Mouse (Mus musculus) brain, adult 2 months (tissue): ENCODE results near the gene Fgfr2.

Experiments
- DNase-seq: peaks from one replicate; pipeline ENCODE4 v3.0.0; 2011; ENCODE audit warnings: low read depth, low spot score

The Fgfr2 gene

GRCm38 (mm10) chr7:132756325-132756724, 366.8 kb downstream of the Fgfr2 start:
- no peak for DNase-seq

DNA sequence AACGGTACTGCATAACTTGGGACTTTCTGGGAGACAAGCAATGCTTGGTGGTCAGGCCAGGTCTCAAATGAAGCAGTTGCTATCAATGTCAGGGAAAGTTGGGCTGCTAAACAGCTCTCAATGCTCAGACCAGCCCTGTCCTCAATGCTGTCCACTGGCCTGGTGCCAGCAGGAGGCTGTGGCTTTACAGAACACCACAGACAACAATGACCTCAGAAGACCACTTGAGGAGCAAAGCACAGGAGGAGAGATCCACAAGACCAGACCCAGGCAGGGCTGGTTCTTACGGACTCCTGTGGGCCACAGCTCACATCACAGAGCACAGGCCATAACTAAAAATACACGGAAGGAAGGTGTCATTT, 368.8 kb downstream of the Fgfr2 start:
- no peak for DNase-seq

DNA sequence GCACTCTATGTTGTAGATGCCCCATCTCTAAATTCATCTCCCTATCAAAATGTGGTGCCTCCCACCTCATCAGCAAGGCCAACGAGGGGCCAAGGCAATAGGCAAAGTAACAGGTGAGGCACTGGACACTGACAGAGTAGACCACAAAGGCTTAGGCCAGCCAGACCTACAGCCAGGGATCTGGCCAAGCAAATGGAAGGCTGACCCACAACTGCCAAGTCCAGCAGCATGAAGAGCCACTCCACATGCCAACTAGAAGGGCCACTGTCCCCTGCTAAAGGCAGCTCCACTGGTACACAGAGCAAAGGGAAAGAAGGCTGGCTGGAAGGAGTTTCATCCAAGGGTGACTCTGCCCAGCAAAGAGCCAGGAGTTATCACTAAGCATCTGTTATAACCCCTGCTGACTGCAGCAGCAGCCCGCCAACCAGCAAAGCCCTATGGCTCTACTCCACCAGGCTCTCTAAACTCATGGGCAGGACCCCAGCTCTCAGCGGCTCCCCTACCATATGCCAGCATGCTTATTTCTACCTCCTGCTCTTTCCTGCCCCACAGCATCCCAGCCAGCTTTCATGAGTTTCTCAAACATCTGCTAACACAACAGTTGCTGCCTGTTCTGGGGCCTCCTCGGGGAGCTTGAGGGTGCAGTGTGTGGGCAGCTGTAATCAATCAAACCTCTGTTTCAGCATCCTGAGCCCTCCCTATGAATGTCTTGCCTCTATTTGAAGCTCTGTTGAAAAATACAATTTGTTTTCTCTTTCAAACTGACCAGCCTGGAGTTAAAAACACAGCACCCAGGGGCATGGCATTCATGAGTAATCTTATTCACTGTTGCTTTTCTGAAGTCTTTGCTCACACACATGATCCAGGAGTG, 369.4 kb downstream of the Fgfr2 start:
- peak; percentile 69 for DNase-seq

GRCm38 (mm10) chr7:132751716-132752115, 371.4 kb downstream of the Fgfr2 start:
- peak; percentile 56 for DNase-seq

DNA sequence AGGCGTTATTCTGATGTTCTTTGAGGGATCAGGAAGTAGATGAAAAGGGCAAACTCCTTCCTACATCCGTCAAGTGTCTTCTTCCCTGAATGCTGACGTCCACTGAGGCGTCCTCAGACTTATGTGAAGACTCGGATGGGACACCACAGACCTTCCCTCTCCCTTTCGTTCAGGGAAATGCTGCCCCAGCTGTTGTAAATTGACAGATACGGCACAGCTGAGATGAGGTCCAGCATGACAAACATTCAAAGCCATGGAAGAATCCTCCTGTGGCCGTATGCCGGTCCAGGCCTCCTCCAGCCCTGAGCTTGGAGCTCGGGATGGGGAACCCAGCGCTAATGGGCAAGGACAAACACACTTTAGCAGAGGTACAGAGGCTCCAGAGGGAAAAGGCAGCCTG, 373.6 kb downstream of the Fgfr2 start:
- no peak for DNase-seq

DNA sequence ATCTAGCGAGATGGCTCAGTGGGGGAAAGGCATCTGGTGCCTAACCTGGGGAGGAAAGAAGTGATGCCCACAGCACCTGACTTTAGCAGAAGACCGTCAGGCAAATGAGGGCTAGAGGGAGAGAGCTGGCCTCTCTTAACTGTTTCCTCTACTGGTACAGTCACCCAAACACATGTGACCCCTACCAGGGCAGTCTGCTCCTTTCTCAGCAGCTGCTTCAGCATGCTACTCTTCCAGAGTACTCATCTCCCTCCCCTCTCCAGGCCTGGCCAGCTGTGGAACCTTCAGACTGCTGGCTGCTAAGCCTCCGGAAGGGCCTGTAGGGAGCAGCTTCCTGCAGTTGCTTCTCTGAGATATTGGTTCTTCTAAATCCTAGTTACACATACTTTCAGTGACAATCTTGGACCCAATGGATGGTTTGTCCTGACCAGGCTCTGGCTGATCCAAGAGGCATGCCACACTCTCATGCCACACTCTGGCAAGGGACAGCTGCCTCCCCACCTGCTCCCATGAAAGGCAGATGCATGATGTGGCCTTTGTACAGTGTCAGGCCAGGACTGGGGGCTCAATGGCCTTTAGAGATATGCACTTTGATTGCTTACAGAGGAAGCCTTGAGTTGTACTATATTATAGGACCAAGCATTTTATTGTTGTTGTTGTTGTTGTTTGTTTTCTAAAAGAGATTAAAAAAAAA, 374.9 kb downstream of the Fgfr2 start:
- no peak for DNase-seq

- DNase-seq, result peak; percentile 83
These were observed 376.1 kb downstream of the Fgfr2 start for GRCm38 (mm10) chr7:132747096-132747495.

- DNase-seq, result peak; percentile 67
These were observed 380.2 kb downstream of the Fgfr2 start for GRCm38 (mm10) chr7:132742912-132743311.

DNA sequence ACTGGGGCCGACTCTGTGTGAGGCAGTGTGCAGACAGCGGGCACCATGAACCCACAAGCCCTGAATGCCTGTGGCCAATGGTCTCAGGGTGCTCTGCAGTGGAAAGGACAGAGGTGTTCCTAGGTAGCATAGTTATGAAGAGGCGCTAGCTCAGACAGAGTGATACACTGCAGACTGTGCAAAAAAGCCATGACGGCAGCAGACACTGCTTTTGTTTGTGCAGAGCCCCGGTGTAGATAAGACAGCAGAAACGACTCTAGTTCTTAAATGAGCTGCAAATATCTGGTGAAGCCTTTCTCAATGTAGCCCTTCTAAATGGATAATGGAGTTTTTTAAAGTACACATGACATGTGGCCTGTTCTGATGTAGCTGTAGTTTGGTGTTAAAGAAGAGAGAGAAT, 383.3 kb downstream of the Fgfr2 start:
- no peak for DNase-seq

DNA sequence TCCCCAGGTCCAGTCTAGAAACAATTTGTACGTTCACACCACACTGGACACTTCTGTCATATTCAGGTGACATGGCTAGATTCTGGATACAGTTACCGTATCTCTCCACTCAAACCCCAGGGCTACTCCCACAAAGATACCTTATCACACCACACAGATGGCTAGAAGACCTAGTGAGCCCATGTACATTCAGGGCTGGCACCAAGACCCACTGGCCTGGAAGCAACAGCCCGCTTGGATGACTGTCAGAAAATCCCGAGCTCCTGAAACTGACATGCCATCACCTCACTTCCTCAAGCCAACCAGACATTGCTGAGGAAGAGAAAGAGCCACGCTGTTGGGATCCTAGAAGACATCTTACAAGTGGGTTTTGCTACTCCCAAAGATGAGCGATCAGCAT, 384.3 kb downstream of the Fgfr2 start:
- peak; percentile 85 for DNase-seq

GRCm38 (mm10) chr7:132736099-132736862, 386.9 kb downstream of the Fgfr2 start:
- peak; percentile 91 for DNase-seq

DNA sequence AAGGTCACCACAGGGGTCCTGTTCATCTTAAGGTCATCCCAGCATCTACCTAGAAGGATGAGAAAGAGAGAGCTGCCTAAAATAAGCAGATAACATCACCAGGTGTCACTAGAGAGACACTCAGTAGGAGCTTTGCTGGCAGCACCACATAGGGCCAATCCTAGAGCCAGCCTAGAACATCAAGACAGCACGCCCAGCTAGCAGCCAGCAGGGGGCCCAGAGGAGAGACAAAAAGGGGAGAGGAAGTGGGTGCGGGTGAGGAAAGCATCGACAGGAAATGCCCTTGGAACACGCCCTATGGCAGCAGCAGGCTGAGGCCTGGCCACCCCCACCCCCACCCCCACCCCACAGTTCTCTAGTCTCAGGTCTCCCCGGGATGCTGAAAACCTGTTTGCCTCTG, 388.0 kb downstream of the Fgfr2 start:
- DNase-seq, result peak; percentile 59

- DNase-seq, result no peak
These were observed 388.9 kb downstream of the Fgfr2 start for GRCm38 (mm10) chr7:132734222-132734621.

- no peak for DNase-seq
These were observed 389.6 kb downstream of the Fgfr2 start for GRCm38 (mm10) chr7:132733521-132733920.

GRCm38 (mm10) chr7:132732136-132732789, 390.9 kb downstream of the Fgfr2 start:
- peak; percentile 57 for DNase-seq

DNA sequence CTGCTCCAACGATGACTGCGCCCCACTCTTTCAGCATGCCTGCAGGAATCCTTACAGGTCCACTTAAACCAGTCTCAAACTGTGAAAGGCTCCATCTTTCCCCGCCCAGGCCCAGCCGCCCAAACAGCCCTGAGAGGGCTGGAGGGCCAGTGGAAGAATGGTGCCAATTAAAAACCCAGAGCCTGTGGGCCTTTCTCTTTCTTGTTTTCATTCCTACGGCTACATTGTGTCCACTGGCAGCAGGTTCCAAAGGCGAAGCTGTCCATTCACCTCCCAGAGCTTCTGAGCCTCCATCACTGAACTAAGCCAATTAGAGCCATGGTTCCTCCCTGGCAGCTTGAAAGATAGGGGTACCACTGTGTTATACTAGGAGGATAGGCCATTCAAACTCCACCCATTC, 391.6 kb downstream of the Fgfr2 start:
- DNase-seq, result no peak

GRCm38 (mm10) chr7:132730510-132730909, 392.6 kb downstream of the Fgfr2 start:
- DNase-seq, result no peak

DNA sequence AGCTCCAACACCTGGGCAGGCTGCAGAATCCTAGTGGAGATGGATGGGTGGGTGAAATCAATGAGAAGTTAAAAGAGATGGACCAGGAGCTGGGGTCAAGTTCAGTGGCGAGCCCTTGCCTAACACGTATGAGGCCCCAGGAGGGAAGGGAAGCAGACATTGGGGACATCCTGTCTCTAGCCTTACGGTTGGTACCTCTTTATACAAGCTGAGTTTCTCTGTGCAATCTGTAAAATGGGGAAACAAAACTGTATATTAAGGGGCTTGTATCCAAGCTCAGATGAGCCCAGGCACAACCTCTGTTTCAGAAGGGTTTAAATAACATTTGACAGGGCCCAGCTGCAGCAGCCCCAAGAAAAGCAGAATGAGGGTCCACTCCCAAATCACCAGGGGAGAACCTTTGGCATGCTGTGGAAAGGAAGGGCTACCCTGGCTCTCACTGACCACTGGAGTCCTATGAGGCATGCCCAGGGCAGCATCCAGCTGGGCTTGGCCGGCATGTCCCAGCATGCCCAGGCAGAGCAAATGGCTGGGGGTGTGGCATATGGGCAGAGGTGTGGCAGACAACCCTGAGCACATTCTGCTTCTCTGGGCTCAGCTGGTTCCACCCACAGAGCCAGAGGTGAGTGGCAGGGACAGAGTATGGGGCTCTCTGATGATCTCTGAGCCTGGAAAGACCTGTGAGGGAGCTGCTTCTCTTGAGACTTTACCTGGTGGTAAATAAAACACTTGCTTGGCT, 393.9 kb downstream of the Fgfr2 start:
- DNase-seq, result no peak

GRCm38 (mm10) chr7:132726106-132726861, 396.9 kb downstream of the Fgfr2 start:
- DNase-seq, result no peak

DNA sequence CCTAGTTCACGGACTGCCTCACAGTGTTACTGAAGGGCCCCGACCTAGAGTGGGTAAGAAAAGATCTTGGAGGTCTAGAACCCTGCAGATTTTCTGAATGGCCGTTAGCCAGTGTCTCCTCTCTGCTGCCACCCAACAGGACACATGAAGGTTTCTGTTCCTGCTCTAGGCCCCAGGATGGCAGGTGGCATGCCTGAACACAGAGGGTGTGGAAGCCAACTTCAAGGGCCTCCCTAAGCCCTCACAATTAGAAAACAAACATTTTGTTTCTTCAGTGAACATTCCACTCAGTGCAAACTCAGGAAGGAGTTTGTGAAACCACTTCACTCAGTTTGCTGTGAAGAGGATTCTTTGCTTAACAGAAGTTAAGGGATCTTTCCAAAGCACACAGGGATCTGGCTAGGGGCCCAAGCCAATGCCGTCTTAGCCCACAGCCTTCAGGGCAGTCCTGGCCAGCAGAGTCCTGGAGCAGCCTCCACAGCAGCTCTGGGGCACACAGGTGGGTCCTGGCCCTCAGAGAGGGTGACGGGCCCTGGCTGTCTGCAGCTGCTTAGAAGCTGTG, 398.6 kb downstream of the Fgfr2 start:
- no peak for DNase-seq
